Mouse (Mus musculus) myocyte (in vitro differentiated cells): Measurements from ENCODE around the gene Plxna4.

ENCODE experiments used
- E2F4 ChIP-seq: IDR thresholded peaks from one replicate; pipeline ENCODE4 v1.6.1; 2011; ENCODE audit warnings: mild to moderate bottlenecking, control low read depth, moderate library complexity; ENCODE audit not compliant: insufficient read depth
- POLR2A ChIP-seq: IDR thresholded peaks from one replicate; pipeline ENCODE4 v1.6.1; 2011; ENCODE audit warnings: low read depth, mild to moderate bottlenecking, control low read depth, moderate library complexity; ENCODE audit not compliant: insufficient read length
- SRF ChIP-seq: IDR thresholded peaks from one replicate; pipeline ENCODE4 v1.6.1; 2011; ENCODE audit warnings: low read depth; ENCODE audit not compliant: control insufficient read depth, insufficient read length
- TCF12 ChIP-seq: IDR thresholded peaks from one replicate; pipeline ENCODE4 v1.6.1; 2011; ENCODE audit warnings: mild to moderate bottlenecking, control low read depth; ENCODE audit not compliant: poor library complexity, insufficient read depth, severe bottlenecking
- TCF3 ChIP-seq: IDR thresholded peaks from one replicate; pipeline ENCODE4 v1.6.1; 2011; ENCODE audit warnings: low read depth, control low read depth; ENCODE audit not compliant: insufficient read length
- USF1 ChIP-seq: IDR thresholded peaks from one replicate; pipeline ENCODE4 v1.6.1; 2011; ENCODE audit warnings: low read depth, mild to moderate bottlenecking, control low read depth, moderate library complexity

- TF ChIP-seq POLR2A, result no peak
- TF ChIP-seq SRF, result no peak
- TF ChIP-seq TCF12, result no peak
- TF ChIP-seq USF1, result no peak
- no peak for TF ChIP-seq TCF3
- no peak for TF ChIP-seq E2F4
Observed at GRCm38 (mm10) chr6:32445246-32445645, 142.7 kb downstream of the Plxna4 start.
